In genomic region chr3:56647313-56647712, GRCm38 (mm10) we compare ENCODE assay signal across 21 mouse cellular contexts.
DNase-seq lines count a peak whose midpoint lies in the region; ATAC-seq and TF ChIP-seq lines count a peak whose summit lies in the region.
"Had no signal": no experiment of that assay in that cellular context is flagged by ENCODE, and none has a peak within 500 bp of the region (broad histone marks: within the 10 kb centered on the region; RNA-seq: fewer than 3 reads in every experiment).

No protein-coding gene starts in this region.

- DNase-seq in embryo, embryonic 10.5 days (ENCODE audit: low spot score): peak; percentile 3
- DNase-seq in embryo, embryonic 10 days (ENCODE audit: low spot score): no peak
- peak; percentile 9 for DNase-seq in heart, adult 8-10 months (ENCODE audit: low spot score)
- DNase-seq in heart, embryonic 10.5 days (ENCODE audit: low spot score): no peak
- peak; percentile 52 for DNase-seq in midbrain, postnatal 0 days (ENCODE audit: low spot score)
- DNase-seq in heart, postnatal 4 days: peak; percentile 17
- DNase-seq: adrenal gland, postnatal 25 days; kidney, adult 18-20 months; kidney, postnatal 10 days; lung, embryonic 14.5 days; thymus, postnatal 36 days had no signal

- no peak overlapping the region for H3K4me2 ChIP-seq in midbrain, postnatal 0 days (ENCODE audit: low read depth, low read length, poor library complexity, severe bottlenecking)
- H3K4me2 ChIP-seq in midbrain, embryonic 16.5 days (ENCODE audit: low read length): no peak overlapping the region
- H3K4me2 ChIP-seq in intestine, embryonic 15.5 days (replicated peaks): no peak overlapping the region
- H3K4me2 ChIP-seq: liver, embryonic 11.5 days; lung, embryonic 14.5 days; midbrain, embryonic 12.5 days had no signal

- ATAC-seq in midbrain, postnatal 0 days (ENCODE audit: low FRiP score): no peak
- no peak for ATAC-seq in midbrain, embryonic 16.5 days
- ATAC-seq in intestine, embryonic 15.5 days: no peak
- ATAC-seq: activated CD4-positive, CD25-positive, alpha-beta regulatory T cell, adult 4 months; hindbrain, embryonic 16.5 days; Patski had no signal

- H3K9me3 ChIP-seq in heart, embryonic 10.5 days: no peaks in the 10 kb centered on the region
- H3K9me3 ChIP-seq in midbrain, postnatal 0 days (ENCODE audit: low read length): no peaks in the 10 kb centered on the region
- no peaks in the 10 kb centered on the region for H3K9me3 ChIP-seq in midbrain, embryonic 16.5 days (replicated peaks; ENCODE audit: control insufficient read depth, low read length, poor library complexity, severe bottlenecking)
- no peaks in the 10 kb centered on the region for H3K9me3 ChIP-seq in intestine, embryonic 15.5 days
- H3K9me3 ChIP-seq: limb, embryonic 10.5 days; midbrain, embryonic 12.5 days had no signal

- no peaks in the 10 kb centered on the region for H3K27me3 ChIP-seq in heart, embryonic 10.5 days (ENCODE audit: insufficient read depth, poor library complexity, severe bottlenecking)
- H3K27me3 ChIP-seq in midbrain, postnatal 0 days (ENCODE audit: insufficient read depth, low read length): no peaks in the 10 kb centered on the region
- H3K27me3 ChIP-seq in midbrain, embryonic 16.5 days (ENCODE audit: control insufficient read depth, insufficient read depth, low read depth, low read length): no peaks in the 10 kb centered on the region
- H3K27me3 ChIP-seq in intestine, embryonic 15.5 days (replicated peaks): no peaks in the 10 kb centered on the region
- H3K27me3 ChIP-seq: midbrain, embryonic 12.5 days had no signal

- H3K9ac ChIP-seq in midbrain, postnatal 0 days (replicated peaks; ENCODE audit: low read length, poor library complexity, severe bottlenecking): no peak overlapping the region
- H3K9ac ChIP-seq in midbrain, embryonic 16.5 days (ENCODE audit: low read depth, low read length): no peak overlapping the region
- no peak overlapping the region for H3K9ac ChIP-seq in intestine, embryonic 15.5 days
- H3K9ac ChIP-seq: lung, embryonic 14.5 days; midbrain, embryonic 12.5 days had no signal

- no peak overlapping the region for H3K27ac ChIP-seq in heart, embryonic 10.5 days
- H3K27ac ChIP-seq in midbrain, postnatal 0 days (ENCODE audit: low read depth, low read length): no peak overlapping the region
- no peak overlapping the region for H3K27ac ChIP-seq in midbrain, embryonic 16.5 days (ENCODE audit: low read length)
- H3K27ac ChIP-seq in intestine, embryonic 15.5 days: no peak overlapping the region
- H3K27ac ChIP-seq: limb, embryonic 10.5 days; macrophage; midbrain, embryonic 12.5 days had no signal

- no peaks in the 10 kb centered on the region for H3K4me1 ChIP-seq in heart, embryonic 10.5 days
- H3K4me1 ChIP-seq in midbrain, postnatal 0 days (ENCODE audit: insufficient read depth, low read length): no peaks in the 10 kb centered on the region
- H3K4me1 ChIP-seq in midbrain, embryonic 16.5 days (ENCODE audit: control insufficient read depth, insufficient read depth, low read length): no peaks in the 10 kb centered on the region
- no peaks in the 10 kb centered on the region for H3K4me1 ChIP-seq in intestine, embryonic 15.5 days (replicated peaks)
- H3K4me1 ChIP-seq: limb, embryonic 10.5 days; midbrain, embryonic 12.5 days had no signal

- TF ChIP-seq CTCF in midbrain, postnatal 0 days (IDR thresholded peaks at IDR 0.05): no peak

- H3K4me3 ChIP-seq in heart, embryonic 10.5 days: no peak overlapping the region
- no peak overlapping the region for H3K4me3 ChIP-seq in midbrain, postnatal 0 days (ENCODE audit: low read depth, low read length)
- no peak overlapping the region for H3K4me3 ChIP-seq in midbrain, embryonic 16.5 days (ENCODE audit: low read depth, low read length)
- no peak overlapping the region for H3K4me3 ChIP-seq in intestine, embryonic 15.5 days (replicated peaks)
- H3K4me3 ChIP-seq: limb, embryonic 10.5 days; midbrain, embryonic 12.5 days; myocyte had no signal

- WGBS in heart, embryonic 10.5 days: 77% methylated on average over 3 of the region's 3 CpGs
- WGBS in midbrain, postnatal 0 days: 82% methylated on average over 3 of the region's 3 CpGs
- WGBS in midbrain, embryonic 16.5 days: 77% methylated on average over 3 of the region's 3 CpGs
- WGBS in intestine, embryonic 15.5 days: 79% methylated on average over 3 of the region's 3 CpGs

- no peaks in the 10 kb centered on the region for H3K36me3 ChIP-seq in heart, embryonic 10.5 days
- no peaks in the 10 kb centered on the region for H3K36me3 ChIP-seq in midbrain, postnatal 0 days (ENCODE audit: insufficient read depth, low read length)
- H3K36me3 ChIP-seq in midbrain, embryonic 16.5 days (ENCODE audit: control insufficient read depth, insufficient read depth, low read length): no peaks in the 10 kb centered on the region
- no peaks in the 10 kb centered on the region for H3K36me3 ChIP-seq in intestine, embryonic 15.5 days
- H3K36me3 ChIP-seq: limb, embryonic 10.5 days; midbrain, embryonic 12.5 days had no signal

Comparison
In these comparisons a context has a peak if more than half of its experiments do, and no peak if none do; other contexts are left out.
1. DNase-seq: peak in embryo, embryonic 10.5 days (single experiment), heart, adult 8-10 months (single experiment), midbrain, postnatal 0 days (single experiment) and heart, postnatal 4 days (single experiment); none in embryo, embryonic 10 days (single experiment) and heart, embryonic 10.5 days (single experiment).